Mouse (Mus musculus) lung, embryonic 16.5 days (tissue): Measurements from ENCODE around the gene Olfr237-ps1. TPM values are rescaled to one million over a fixed set of nuclear protein-coding genes. Genes with fewer than 3 reads are reported as not detected.
A peak's percentile ranks its signal among the peaks of the same experiment; 100 is the strongest.

Source experiments
- ATAC-seq: fragments of 200-750 bp; cut with Nextera tagmentation; 2 replicates; pipeline ENCODE4 v1.8.0; 2017; ENCODE audit warnings: low read depth, mild to moderate bottlenecking, moderate library complexity
- H3K27ac ChIP-seq: fragments of 300-500 bp; sonication (generic); 2 replicates; pipeline ENCODE4 v1.5.1; 2014; ENCODE audit warnings: mild to moderate bottlenecking, control low read depth, low read length
- H3K27me3 ChIP-seq: fragments of 300-500 bp; sonication (generic); 2 replicates; pipeline ENCODE4 v1.6.1; 2014; ENCODE audit warnings: low read depth, low read length, mixed read lengths; ENCODE audit not compliant: control insufficient read depth, insufficient read depth
- H3K36me3 ChIP-seq: fragments of 300-500 bp; sonication (generic); 2 replicates; pipeline ENCODE4 v1.6.1; 2014; ENCODE audit warnings: low read length; ENCODE audit not compliant: control insufficient read depth, insufficient read depth
- H3K4me1 ChIP-seq: fragments of 300-500 bp; sonication (generic); replicated peaks from 2 replicates; pipeline ENCODE4 v1.6.1; 2014; ENCODE audit warnings: low read length, mixed read lengths; ENCODE audit not compliant: control insufficient read depth, insufficient read depth
- H3K4me2 ChIP-seq: fragments of 300-500 bp; sonication (generic); 2 replicates; pipeline ENCODE4 v1.6.1; 2014; ENCODE audit warnings: low read depth, low read length, control low read depth
- H3K4me3 ChIP-seq: fragments of 300-500 bp; sonication (generic); 2 replicates; pipeline ENCODE4 v1.5.1; 2014; ENCODE audit warnings: mild to moderate bottlenecking, low read length, control low read depth
- H3K9ac ChIP-seq: fragments of 300-500 bp; sonication (generic); 2 replicates; pipeline ENCODE4 v1.6.1; 2014; ENCODE audit warnings: low read length, control low read depth
- H3K9me3 ChIP-seq: fragments of 300-500 bp; sonication (generic); 2 replicates; pipeline ENCODE4 v1.6.1; 2016; ENCODE audit warnings: low read length; ENCODE audit not compliant: control insufficient read depth
- WGBS: fragments of 180-500 bp; shearing (Covaris S2); extraction: QIAGEN DNeasy Blood & Tissue Kit; methylation state at CpG from one replicate; pipeline ENCODE4 v1.1.7; 2014; 5-methylcytosine and 5-hydroxymethylcytosine counted together
- polyA plus RNA-seq: library from polyadenylated mRNA; unstranded; fragments of >200 nt; fragmentation: Nextera tagmentation; extraction: Ambion mirVana; gene quantifications from 2 replicates; pipeline ENCODE4 v1.2.1, GENCODE M21; 2015

Olfr237-ps1 gene
- polyA plus RNA-seq, 1 experiment from 2014 or later = not detected

GRCm38 (mm10) chr6:43196781-43197180 lies 50.4 kb downstream of the Olfr237-ps1 start, which contains the start of gene Olfr435:
TSS of gene Olfr435 (plus strand) at chr6:43197146.
- Histone ChIP-seq H3K36me3 (no peaks in the 10 kb centered on the region), H3K4me1 (0 out of 2 replicates have a peak, but pooled peaks cover 2% of the 10 kb centered on the region), H3K4me3 (no peak within 1 kb of the TSS), H3K27ac (0 out of 2 replicates have a peak within 1 kb of the TSS, but pooled peaks have one; percentile 22), H3K27me3 (no peaks in the 10 kb centered on the region), H3K9ac (no peak within 1 kb of the TSS), H3K4me2 (no peak within 1 kb of the TSS), H3K9me3 (no peaks in the 10 kb centered on the region)
- no peak for ATAC-seq

GRCm38 (mm10) chr6:43198094-43198493 lies 51.7 kb downstream of the Olfr237-ps1 start:
- H3K27ac ChIP-seq = 0 out of 2 replicates have a peak overlapping the region, but pooled peaks have one; percentile 22
- 0 out of 2 replicates have a peak, but pooled peaks cover 2% of the 10 kb centered on the region for H3K4me1 ChIP-seq
- H3K36me3 ChIP-seq = no peaks in the 10 kb centered on the region
- no peak overlapping the region for H3K4me2 ChIP-seq
- ATAC-seq = peak; percentile 57
- no peak overlapping the region for H3K9ac ChIP-seq
- H3K9me3 ChIP-seq = no peaks in the 10 kb centered on the region
- whole genome bisulfite sequencing = 19% methylated on average over 3 of the region's 3 CpGs
- no peak overlapping the region for H3K4me3 ChIP-seq
- no peaks in the 10 kb centered on the region for H3K27me3 ChIP-seq

GRCm38 (mm10) chr6:43202786-43203185 lies 56.4 kb downstream of the Olfr237-ps1 start:
- Histone ChIP-seq H3K9ac (no peak overlapping the region), H3K4me3 (no peak overlapping the region), H3K9me3 (no peaks in the 10 kb centered on the region), H3K27me3 (no peaks in the 10 kb centered on the region), H3K4me2 (no peak overlapping the region), H3K27ac (no peak overlapping the region), H3K36me3 (no peaks in the 10 kb centered on the region), H3K4me1 (no peaks in the 10 kb centered on the region)
- no peak for ATAC-seq

- H3K4me1 ChIP-seq = no peaks in the 10 kb centered on the region
Observed at GRCm38 (mm10) chr6:43205355-43205754, 59.0 kb downstream of the Olfr237-ps1 start.

More at GRCm38 (mm10) chr6:43205355-43205754, 59.0 kb downstream of the Olfr237-ps1 start:
- WGBS = 28% methylated on average over 2 of the region's 2 CpGs
- Histone ChIP-seq H3K4me2 (no peak overlapping the region), H3K36me3 (no peaks in the 10 kb centered on the region), H3K27me3 (no peaks in the 10 kb centered on the region), H3K27ac (no peak overlapping the region), H3K4me3 (no peak overlapping the region), H3K9ac (no peak overlapping the region), H3K9me3 (no peaks in the 10 kb centered on the region)
- no peak for ATAC-seq

Other genes with a start within 250 kb of the Olfr237-ps1 start
- not detected in 2 replicates for gene Olfr447, start 237.7 kb upstream of the Olfr237-ps1 start, polyA plus RNA-seq
- gene Olfr446, start 225.2 kb upstream of the Olfr237-ps1 start, polyA plus RNA-seq = not detected in 2 replicates
- gene Olfr444, start 197.5 kb upstream of the Olfr237-ps1 start, polyA plus RNA-seq = not detected in 2 replicates
- not detected in 2 replicates for gene Olfr441, start 40.2 kb upstream of the Olfr237-ps1 start, polyA plus RNA-seq
- gene Olfr437, start 16.7 kb downstream of the Olfr237-ps1 start, polyA plus RNA-seq = not detected in 2 replicates
- gene Olfr13, start 25.6 kb downstream of the Olfr237-ps1 start, polyA plus RNA-seq = not detected in 2 replicates
- not detected in 2 replicates for gene Olfr435, start 50.6 kb downstream of the Olfr237-ps1 start, polyA plus RNA-seq
- not detected in 2 replicates for gene Olfr434, start 66.5 kb downstream of the Olfr237-ps1 start, polyA plus RNA-seq
- gene Olfr47, start 85.0 kb downstream of the Olfr237-ps1 start, polyA plus RNA-seq = not detected in 2 replicates
- gene Arhgef5, start 119.0 kb downstream of the Olfr237-ps1 start, polyA plus RNA-seq = 23.3 and 25.0 TPM in 2 replicates
- 0.09 TPM in 1 of 2 replicates, not detected in the other for gene Nobox, start 163.0 kb downstream of the Olfr237-ps1 start, polyA plus RNA-seq